Mouse (Mus musculus) embryonic facial prominence, embryonic 10.5 days (tissue): ENCODE data around the gene Cphx3. TPM values are rescaled to one million over a fixed set of nuclear protein-coding genes. Genes with fewer than 3 reads are reported as not detected.
"Not testable (repeated sequence)": the region's sequence is repeated elsewhere in the genome, so short reads cannot be mapped to it uniquely, and the experiment has no call there.

ENCODE experiments used
- DNase-seq: peaks from one replicate; pipeline ENCODE4 v3.0.0-alpha.2; 2017; ENCODE audit warnings: low spot score
- H3K27ac ChIP-seq: fragments of 300-500 bp; sonication (generic); replicated peaks from 2 replicates; pipeline ENCODE4 v1.5.1; 2016; ENCODE audit warnings: mild to moderate bottlenecking
- H3K27me3 ChIP-seq: fragments of 300-500 bp; sonication (generic); replicated peaks from 2 replicates; pipeline ENCODE4 v1.6.1; 2016; ENCODE audit warnings: low read depth, mild to moderate bottlenecking; ENCODE audit not compliant: poor library complexity, severe bottlenecking
- H3K36me3 ChIP-seq: fragments of 300-500 bp; sonication (generic); replicated peaks from 2 replicates; pipeline ENCODE4 v1.6.1; 2016; ENCODE audit warnings: mild to moderate bottlenecking, moderate library complexity
- H3K4me1 ChIP-seq: fragments of 300-500 bp; sonication (generic); 2 replicates; pipeline ENCODE4 v1.6.1; 2016
- H3K4me3 ChIP-seq: fragments of 300-500 bp; sonication (generic); 2 replicates; pipeline ENCODE4 v1.5.1; 2016; ENCODE audit warnings: mild to moderate bottlenecking, moderate library complexity
- H3K9me3 ChIP-seq: fragments of 300-500 bp; sonication (generic); 2 replicates; pipeline ENCODE4 v1.6.1; 2016; ENCODE audit warnings: mild to moderate bottlenecking
- WGBS: fragments of 180-500 bp; shearing (Covaris S2); methylation state at CpG from one replicate; pipeline ENCODE4 v1.1.7; 2016; 5-methylcytosine and 5-hydroxymethylcytosine counted together
- polyA plus RNA-seq: library from polyadenylated mRNA; unstranded; fragments of >200 nt; fragmentation: Nextera tagmentation; extraction: Ambion mirVana; gene quantifications from 2 replicates; pipeline ENCODE4 v1.2.1, GENCODE M21; 2016

The Cphx3 gene
- polyA plus RNA-seq, 1 experiment from 2014 or later: not detected

- H3K4me3 ChIP-seq, H3K9me3 ChIP-seq, H3K4me1 ChIP-seq, H3K27me3 ChIP-seq, H3K27ac ChIP-seq, DNase-seq, H3K36me3 ChIP-seq: not testable (repeated sequence)
- WGBS: no CpG with 5 or more reads among the region's 8 CpGs
Measured at GRCm38 (mm10) chr14:26188361-26188760, 106.3 kb downstream of the Cphx3 start.

- WGBS: no CpG with 5 or more reads among the region's 3 CpGs
- H3K4me3 ChIP-seq, H3K27ac ChIP-seq, H3K27me3 ChIP-seq, H3K4me1 ChIP-seq, H3K36me3 ChIP-seq, DNase-seq, H3K9me3 ChIP-seq: not testable (repeated sequence)
Measured at GRCm38 (mm10) chr14:26197851-26198250, 115.8 kb downstream of the Cphx3 start.

- not testable (repeated sequence) for DNase-seq, H3K27me3 ChIP-seq, H3K4me3 ChIP-seq, H3K36me3 ChIP-seq, H3K27ac ChIP-seq, H3K4me1 ChIP-seq, H3K9me3 ChIP-seq
- WGBS: no CpG with 5 or more reads among the region's 44 CpGs
Measured at GRCm38 (mm10) chr14:26206197-26206925, 124.3 kb downstream of the Cphx3 start.

DNA sequence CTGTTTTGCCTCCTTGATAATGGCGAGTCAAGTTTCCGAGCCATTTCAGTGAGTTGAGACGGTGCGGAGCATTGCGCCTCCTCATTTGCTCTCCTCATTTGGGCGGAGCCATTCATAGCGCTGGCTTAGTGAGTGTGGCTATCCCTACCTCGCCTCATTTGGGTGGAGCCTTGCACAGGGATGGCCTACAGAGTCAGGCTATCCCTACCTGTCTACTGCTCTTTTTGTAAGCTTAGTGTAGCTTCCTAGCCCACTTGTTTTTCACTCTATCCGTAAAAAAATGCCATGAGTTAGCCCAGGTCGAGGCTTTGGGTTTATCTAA is 124.8 kb downstream of the Cphx3 start, which contains the start of gene Tmem254b:
TSS of gene Tmem254b (minus strand) at position 116 of the 322 bp plus-strand sequence.
- WGBS: no CpG with 5 or more reads among the region's 10 CpGs
- not testable (repeated sequence) for DNase-seq, H3K4me1 ChIP-seq, H3K27ac ChIP-seq, H3K9me3 ChIP-seq, H3K36me3 ChIP-seq, H3K27me3 ChIP-seq, H3K4me3 ChIP-seq

GRCm38 (mm10) chr14:26216233-26217000 is 134.3 kb downstream of the Cphx3 start:
- H3K4me1 ChIP-seq, DNase-seq, H3K27me3 ChIP-seq, H3K4me3 ChIP-seq, H3K36me3 ChIP-seq, H3K9me3 ChIP-seq, H3K27ac ChIP-seq: not testable (repeated sequence)
- no CpG with 5 or more reads among the region's 5 CpGs for WGBS

- not testable (repeated sequence) for H3K9me3 ChIP-seq, DNase-seq, H3K36me3 ChIP-seq, H3K27ac ChIP-seq, H3K27me3 ChIP-seq, H3K4me1 ChIP-seq, H3K4me3 ChIP-seq
- no CpG with 5 or more reads among the region's 2 CpGs for WGBS
Measured at GRCm38 (mm10) chr14:26237183-26237582, 155.1 kb downstream of the Cphx3 start.

DNA sequence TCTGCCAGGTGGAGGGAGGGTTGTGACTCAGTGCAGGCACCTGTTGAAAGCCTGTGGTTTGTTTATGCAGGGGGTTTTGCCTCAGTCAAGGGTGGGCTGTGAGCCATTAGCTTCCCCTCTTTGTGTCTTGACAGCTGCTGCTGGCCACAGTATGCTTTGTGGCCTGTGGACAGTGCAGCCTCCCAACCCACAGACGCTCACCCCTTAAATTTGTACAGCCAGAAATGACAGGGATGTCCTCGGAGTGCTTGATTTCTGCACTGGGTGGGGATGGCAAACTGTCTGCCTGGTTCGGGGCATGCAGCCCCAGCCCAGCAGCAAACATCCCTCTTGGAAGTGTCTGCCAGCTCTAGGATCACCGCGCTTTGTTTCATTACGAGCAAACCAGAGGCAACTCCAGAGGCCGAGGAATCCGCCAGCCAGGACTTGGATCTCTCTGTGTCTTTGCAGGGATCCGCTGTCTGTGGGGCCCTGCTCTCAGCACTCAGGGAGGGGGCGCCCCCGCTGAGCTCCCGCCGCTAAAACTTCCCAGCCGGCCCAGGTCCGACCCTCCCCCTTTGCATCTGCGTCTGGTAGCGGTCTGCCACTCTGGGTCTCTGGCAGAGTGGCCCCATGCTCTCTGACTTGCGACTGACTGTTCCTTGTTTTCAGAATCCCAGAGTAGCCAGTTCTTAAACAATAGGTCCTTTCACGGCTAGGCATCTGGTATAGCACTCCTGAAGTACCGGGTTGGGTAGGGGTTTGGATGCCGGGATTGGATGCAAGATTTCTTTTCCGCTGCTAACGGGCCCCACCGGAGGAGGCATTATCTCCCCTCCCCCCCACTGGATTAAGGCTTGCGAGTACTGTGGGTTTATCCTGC is 175.9 kb downstream of the Cphx3 start, which contains the start of gene Duxbl3:
TSS of gene Duxbl3 (plus strand) at position 207 of the 862 bp plus-strand sequence.
- not testable (repeated sequence) for H3K27me3 ChIP-seq, DNase-seq, H3K9me3 ChIP-seq, H3K4me1 ChIP-seq, H3K27ac ChIP-seq, H3K4me3 ChIP-seq, H3K36me3 ChIP-seq
- no CpG with 5 or more reads among the region's 25 CpGs for WGBS

GRCm38 (mm10) chr14:26258729-26259128 is 176.6 kb downstream of the Cphx3 start:
- H3K4me3 ChIP-seq, H3K36me3 ChIP-seq, H3K27me3 ChIP-seq, H3K27ac ChIP-seq, H3K4me1 ChIP-seq, DNase-seq, H3K9me3 ChIP-seq: not testable (repeated sequence)
- no CpG with 5 or more reads among the region's 6 CpGs for WGBS

Other genes with a start within 250 kb of the Cphx3 start
- 5.3 and 6.1 TPM in 2 replicates for gene Anxa11, start 240.1 kb upstream of the Cphx3 start, polyA plus RNA-seq
- gene Plac9a, start 179.2 kb upstream of the Cphx3 start, polyA plus RNA-seq: not detected in 2 replicates
- 2.2 and 2.4 TPM in 2 replicates for gene Tmem254a, start 154.6 kb upstream of the Cphx3 start, polyA plus RNA-seq
- gene Cphx1, start 144.0 kb upstream of the Cphx3 start, polyA plus RNA-seq: 0.09 TPM in 1 of 2 replicates, not detected in the other
- gene Duxbl1, start 103.7 kb upstream of the Cphx3 start, polyA plus RNA-seq: 1.9 and 3.3 TPM in 2 replicates
- gene Gm9780, start 39.6 kb upstream of the Cphx3 start, polyA plus RNA-seq: not detected in 2 replicates
- gene Tmem254c, start 14.9 kb upstream of the Cphx3 start, polyA plus RNA-seq: 21.1 and 25.6 TPM in 2 replicates
- gene Cphx2, start 781 bp upstream of the Cphx3 start, polyA plus RNA-seq: not detected in 2 replicates
- 1.4 TPM in 1 of 2 replicates, not detected in the other for gene Duxbl2, start 36.1 kb downstream of the Cphx3 start, polyA plus RNA-seq
- not detected in 2 replicates for gene Plac9b, start 100.2 kb downstream of the Cphx3 start, polyA plus RNA-seq
- gene Tmem254b, start 124.7 kb downstream of the Cphx3 start, polyA plus RNA-seq: 18.3 and 18.5 TPM in 2 replicates
- 4.5 and 4.7 TPM in 2 replicates for gene Duxbl3, start 175.7 kb downstream of the Cphx3 start, polyA plus RNA-seq